Comparison of ENCODE assay signal across 27 mouse cellular contexts in genomic region chr2:29940073-29940472, GRCm38 (mm10).
"Had no signal": no experiment of that assay in that cellular context is flagged by ENCODE, and none has a peak within 500 bp of the region (broad histone marks: within the 10 kb centered on the region; RNA-seq: fewer than 3 reads in every experiment).

No protein-coding gene starts in this region.

- H3K4me2 ChIP-seq: heart, embryonic 12.5 days; hindbrain, embryonic 12.5 days; hindbrain, embryonic 14.5 days; intestine, embryonic 15.5 days; limb, embryonic 12.5 days; liver, embryonic 11.5 days; liver, embryonic 13.5 days; liver, embryonic 15.5 days had no signal

- H3K27me3 ChIP-seq: heart, embryonic 12.5 days; hindbrain, embryonic 12.5 days; intestine, embryonic 15.5 days; limb, embryonic 12.5 days; liver, embryonic 13.5 days; liver, embryonic 15.5 days had no signal

- ATAC-seq: hindbrain, embryonic 16.5 days; inflammation-experienced regulatory T-cells, adult 6 months; intestine, embryonic 15.5 days; intestine, postnatal 0 days; liver, postnatal 0 days had no signal

- H3K9ac ChIP-seq: heart, embryonic 12.5 days; hindbrain, embryonic 12.5 days; hindbrain, embryonic 14.5 days; intestine, embryonic 15.5 days; limb, embryonic 12.5 days; liver, embryonic 13.5 days; liver, embryonic 15.5 days; liver, postnatal 0 days had no signal

- H3K9me3 ChIP-seq: heart, embryonic 10.5 days; heart, embryonic 12.5 days; hindbrain, embryonic 10.5 days; hindbrain, embryonic 12.5 days; intestine, embryonic 15.5 days; limb, embryonic 10.5 days; limb, embryonic 12.5 days; liver, embryonic 13.5 days; liver, embryonic 15.5 days had no signal

- H3K27ac ChIP-seq: gastrocnemius, adult 2 months; heart, embryonic 10.5 days; hindbrain, embryonic 10.5 days; hindbrain, embryonic 12.5 days; hindbrain, embryonic 14.5 days; intestine, embryonic 15.5 days; layer of hippocampus, adult 2 months; left cerebral cortex, adult 2 months; limb, embryonic 10.5 days; limb, embryonic 12.5 days; liver, embryonic 13.5 days; liver, embryonic 15.5 days had no signal

- DNase-seq: gastrocnemius, adult 2 months; gastrocnemius, postnatal 10 days; gastrocnemius, postnatal 25 days; heart, adult 18-20 months; heart, postnatal 10 days; heart, postnatal 4 days; kidney, adult 18-20 months; kidney, adult 9 months; kidney, postnatal 14 days; liver; liver, embryonic 13.5 days; liver, postnatal 0 days had no signal

- H3K4me3 ChIP-seq: gastrocnemius, adult 2 months; heart, embryonic 10.5 days; heart, embryonic 12.5 days; hindbrain, embryonic 10.5 days; hindbrain, embryonic 12.5 days; intestine, embryonic 15.5 days; layer of hippocampus, adult 2 months; left cerebral cortex, adult 2 months; limb, embryonic 10.5 days; limb, embryonic 12.5 days; liver, embryonic 13.5 days; liver, embryonic 15.5 days had no signal
